ENCODE assay signal across 21 mouse cellular contexts in genomic region chr1:185619011-185619410, GRCm38 (mm10).
A peak's percentile ranks its signal among the peaks of the same experiment; 100 is the strongest.
DNase-seq lines count a peak whose midpoint lies in the region; ATAC-seq lines count a peak whose summit lies in the region.
"Had no signal": no experiment of that assay in that cellular context is flagged by ENCODE, and none has a peak within 500 bp of the region (broad histone marks: within the 10 kb centered on the region; RNA-seq: fewer than 3 reads in every experiment).

No protein-coding gene starts in this region.

- H3K4me2 ChIP-seq in hindbrain, embryonic 11.5 days (replicated peaks; ENCODE audit: low read depth, low read length) = no peak overlapping the region
- H3K4me2 ChIP-seq: liver, embryonic 13.5 days had no signal

- intact Hi-C loops in left cerebral cortex, postnatal 4 days (cut with DNase I) = no loop called here
- intact Hi-C loops in left cerebral cortex, postnatal 25 days (cut with DNase I) = no loop called here

- H3K9ac ChIP-seq in hindbrain, embryonic 11.5 days (ENCODE audit: low read depth, low read length) = no peak overlapping the region
- H3K9ac ChIP-seq: liver, embryonic 13.5 days had no signal

- H3K27me3 ChIP-seq in hindbrain, embryonic 11.5 days (ENCODE audit: control insufficient read depth, insufficient read depth, low read length) = no peaks in the 10 kb centered on the region
- H3K27me3 ChIP-seq in hindbrain, embryonic 10.5 days (ENCODE audit: insufficient read depth, poor library complexity, severe bottlenecking) = no peaks in the 10 kb centered on the region
- H3K27me3 ChIP-seq: liver, embryonic 13.5 days had no signal

- no peaks in the 10 kb centered on the region for H3K4me1 ChIP-seq in hindbrain, embryonic 11.5 days (replicated peaks; ENCODE audit: control insufficient read depth, insufficient read depth, low read length)
- H3K4me1 ChIP-seq in hindbrain, embryonic 10.5 days (replicated peaks) = peaks cover 11% of the 10 kb centered on the region
- H3K4me1 ChIP-seq: liver, embryonic 13.5 days had no signal

- no peaks in the 10 kb centered on the region for H3K36me3 ChIP-seq in hindbrain, embryonic 11.5 days (ENCODE audit: control insufficient read depth, insufficient read depth, low read length)
- no peaks in the 10 kb centered on the region for H3K36me3 ChIP-seq in hindbrain, embryonic 10.5 days
- H3K36me3 ChIP-seq: forebrain, embryonic 10.5 days; liver, embryonic 13.5 days had no signal

- H3K27ac ChIP-seq in hindbrain, embryonic 11.5 days (ENCODE audit: low read depth, low read length) = no peak overlapping the region
- H3K27ac ChIP-seq in hindbrain, embryonic 10.5 days = no peak overlapping the region
- H3K27ac ChIP-seq: forebrain, embryonic 10.5 days; liver, embryonic 13.5 days had no signal

- 62% methylated on average over 9 of the region's 9 CpGs for WGBS in hindbrain, embryonic 11.5 days
- WGBS in hindbrain, embryonic 10.5 days = 60% methylated on average over 9 of the region's 9 CpGs

- H3K4me3 ChIP-seq in hindbrain, embryonic 11.5 days (ENCODE audit: low read depth, low read length) = no peak overlapping the region
- H3K4me3 ChIP-seq in hindbrain, embryonic 10.5 days = no peak overlapping the region
- H3K4me3 ChIP-seq: forebrain, embryonic 10.5 days; liver, embryonic 13.5 days had no signal

- ATAC-seq in hindbrain, embryonic 11.5 days (ENCODE audit: low FRiP score) = no peak
- ATAC-seq: CD4-positive, CD25-positive, alpha-beta regulatory T cell, adult 4 months; forebrain, embryonic 16.5 days; inflammation-experienced regulatory T-cells, adult 6 months had no signal

- no peaks in the 10 kb centered on the region for H3K9me3 ChIP-seq in hindbrain, embryonic 11.5 days (ENCODE audit: control insufficient read depth, low read length)
- no peaks in the 10 kb centered on the region for H3K9me3 ChIP-seq in hindbrain, embryonic 10.5 days
- H3K9me3 ChIP-seq: forebrain, embryonic 10.5 days; liver, embryonic 13.5 days had no signal

- peak; percentile 15 for DNase-seq in heart, adult 11 months
- no peak for DNase-seq in heart, adult 8-10 months (ENCODE audit: low spot score)
- DNase-seq in hindbrain, embryonic 11.5 days (ENCODE audit: low spot score) = peak; percentile 8
- DNase-seq in hindbrain, embryonic 10.5 days (ENCODE audit: low spot score) = no peak
- DNase-seq in left cerebral cortex, postnatal 4 days = peak; percentile 10
- no peak for DNase-seq in left cerebral cortex, postnatal 25 days (ENCODE audit: low spot score in 2 of 2)
- DNase-seq in retina, embryonic 14.5 days (ENCODE audit: low spot score) = peak; percentile 71
- DNase-seq: adrenal gland, postnatal 25 days; cerebellum, adult 8-10 months; gastrocnemius, postnatal 10 days; heart, postnatal 36 days; kidney, adult 8-10 months; kidney, postnatal 36 days; liver, embryonic 13.5 days; lung, adult 2 months; right cerebral cortex, postnatal 25 days; spleen, adult 18-20 months had no signal

Comparison
In these comparisons a context has a peak if more than half of its experiments do, and no peak if none do; other contexts are left out.
1. DNase-seq: peak in heart, adult 11 months (single experiment), hindbrain, embryonic 11.5 days (single experiment), left cerebral cortex, postnatal 4 days (single experiment) and retina, embryonic 14.5 days (single experiment); none in heart, adult 8-10 months (single experiment), hindbrain, embryonic 10.5 days (single experiment) and left cerebral cortex, postnatal 25 days (0 of 2).